Mouse (Mus musculus) liver, embryonic 14.5 days (tissue): ENCODE data around the gene Srd5a1. TPM values are rescaled to one million over a fixed set of nuclear protein-coding genes. Genes with fewer than 3 reads are reported as not detected.
"Not testable (repeated sequence)": the region's sequence is repeated elsewhere in the genome, so short reads cannot be mapped to it uniquely, and the experiment has no call there.

Source experiments
- ATAC-seq: fragments of 200-750 bp; cut with Nextera tagmentation; 2 replicates; pipeline ENCODE4 v1.8.0; 2017; ENCODE audit warnings: moderate number of reproducible peaks, mild to moderate bottlenecking, moderate library complexity; ENCODE audit not compliant: insufficient read depth
- DNase-seq, 3 experiments: peaks; one replicate each; pipeline ENCODE4 v3.0.0-alpha.2; 2012 to 2013; ENCODE audit warnings: low read depth in 3 of 3, low spot score in 3 of 3
- H3K27ac ChIP-seq: fragments of 300-500 bp; sonication (generic); 2 replicates; pipeline ENCODE4 v1.5.1; 2014; ENCODE audit warnings: moderate library complexity, mild to moderate bottlenecking, control low read depth, inconsistent platforms
- H3K27me3 ChIP-seq: fragments of 300-500 bp; sonication (generic); 2 replicates; pipeline ENCODE4 v1.6.1; 2014; ENCODE audit warnings: mild to moderate bottlenecking, low read length, moderate library complexity; ENCODE audit not compliant: control insufficient read depth, insufficient read depth
- H3K36me3 ChIP-seq: fragments of 300-500 bp; sonication (generic); replicated peaks from 2 replicates; pipeline ENCODE4 v1.6.1; 2014; ENCODE audit warnings: low read depth; ENCODE audit not compliant: control insufficient read depth, insufficient read depth
- H3K4me1 ChIP-seq, 2 experiments: fragments of 200-500 bp in 1 of 2; fragments of 300-500 bp in 1 of 2; sonication (generic) in 1 of 2; replicated peaks; 2 replicates each; pipeline ENCODE4 v1.6.1; 2012 to 2014; ENCODE audit warnings: antibody characterized with exemption in 1 of 2, inconsistent platforms in 1 of 2, low read length in 1 of 2; ENCODE audit not compliant: control insufficient read depth in 2 of 2, insufficient read depth in 2 of 2
- H3K4me2 ChIP-seq: fragments of 300-500 bp; sonication (generic); 2 replicates; pipeline ENCODE4 v1.6.1; 2014; ENCODE audit warnings: low read depth, mild to moderate bottlenecking, control low read depth, moderate library complexity
- H3K4me3 ChIP-seq, 2 experiments: fragments of 200-500 bp in 1 of 2; fragments of 300-500 bp in 1 of 2; sonication (generic) in 1 of 2; 2 replicates each; pipeline ENCODE4 v1.5.1; 2012 to 2014; ENCODE audit warnings: low read depth in 2 of 2, low read length in 2 of 2, mild to moderate bottlenecking in 2 of 2, control low read depth in 1 of 2, inconsistent platforms in 1 of 2, moderate library complexity in 1 of 2; ENCODE audit not compliant: insufficient read depth in 1 of 2
- H3K9ac ChIP-seq: fragments of 300-500 bp; sonication (generic); replicated peaks from 2 replicates; pipeline ENCODE4 v1.6.1; 2014; ENCODE audit warnings: mild to moderate bottlenecking, control low read depth, moderate library complexity
- H3K9me3 ChIP-seq: fragments of 300-500 bp; sonication (generic); 2 replicates; pipeline ENCODE4 v1.6.1; 2016; ENCODE audit warnings: low read length, mixed read lengths; ENCODE audit not compliant: control insufficient read depth
- CTCF ChIP-seq: IDR thresholded peaks from 2 replicates; pipeline ENCODE4 v1.5.1; 2016; ENCODE audit warnings: antibody characterized with exemption, low read depth, control low read depth
- EP300 ChIP-seq: IDR thresholded peaks from 2 replicates; pipeline ENCODE4 v1.6.1; 2016; ENCODE audit warnings: antibody characterized with exemption, low read depth
- WGBS: fragments of 180-500 bp; shearing (Covaris S2); extraction: QIAGEN DNeasy Blood & Tissue Kit; methylation state at CpG from one replicate; pipeline ENCODE4 v1.1.7; 2014; ENCODE audit not compliant: insufficient replicate concordance; 5-methylcytosine and 5-hydroxymethylcytosine counted together
- polyA plus RNA-seq, 2 experiments: library from polyadenylated mRNA; depleted of rRNA in 1 of 2; stranded (reverse) in 1 of 2; unstranded in 1 of 2; fragments of >200 nt; fragmentation: Nextera tagmentation in 1 of 2; extraction: Ambion mirVana in 1 of 2; gene quantifications; 2 replicates each; pipeline versions ENCODE4 v1.2.1 to v1.2.3; 2012 to 2014

Srd5a1 gene
- polyA plus RNA-seq, 2 experiments: 2.0 to 3.0 TPM

- H3K4me3 ChIP-seq: no peak overlapping the region
- 59% methylated on average over 9 of the region's 9 CpGs for WGBS
- no peak for ATAC-seq
- H3K9ac ChIP-seq: no peak overlapping the region
- no peak overlapping the region for H3K4me2 ChIP-seq
- no peaks in the 10 kb centered on the region for H3K9me3 ChIP-seq
- H3K36me3 ChIP-seq: no peaks in the 10 kb centered on the region
- H3K4me1 ChIP-seq: no peaks in the 10 kb centered on the region
- no peak for TF ChIP-seq CTCF
- TF ChIP-seq EP300: no peak
- H3K27me3 ChIP-seq: no peaks in the 10 kb centered on the region
- no peak overlapping the region for H3K27ac ChIP-seq
- DNase-seq: no peak
These were observed 42.0 kb downstream of the Srd5a1 start for GRCm38 (mm10) chr13:69569201-69569600.

- not testable (repeated sequence) for H3K4me3 ChIP-seq, DNase-seq
- 80% methylated on average over 4 of the region's 4 CpGs for WGBS
These were observed 45.8 kb downstream of the Srd5a1 start for GRCm38 (mm10) chr13:69565401-69565800.

GRCm38 (mm10) chr13:69564573-69564972 is 46.7 kb downstream of the Srd5a1 start:
- Histone ChIP-seq H3K27me3 (no peaks in the 10 kb centered on the region), H3K27ac (no peak overlapping the region), H3K36me3 (no peaks in the 10 kb centered on the region), H3K9me3 (no peaks in the 10 kb centered on the region), H3K4me2 (no peak overlapping the region), H3K9ac (no peak overlapping the region), H3K4me3 (no peak overlapping the region), H3K4me1 (no peaks in the 10 kb centered on the region)
- DNase-seq (no peak), ATAC-seq (no peak)
- TF ChIP-seq EP300: no peak
- no peak for TF ChIP-seq CTCF

More at GRCm38 (mm10) chr13:69565401-69565800, 45.8 kb downstream of the Srd5a1 start:
- H3K9ac ChIP-seq, H3K27ac ChIP-seq, H3K36me3 ChIP-seq, ATAC-seq, H3K4me1 ChIP-seq, H3K9me3 ChIP-seq, H3K4me2 ChIP-seq, H3K27me3 ChIP-seq: not testable (repeated sequence)

GRCm38 (mm10) chr13:69563905-69564304 is 47.3 kb downstream of the Srd5a1 start:
- no peak overlapping the region for H3K4me3 ChIP-seq
- DNase-seq (no peak), ATAC-seq (no peak)
- H3K4me1 ChIP-seq: no peaks in the 10 kb centered on the region
- H3K36me3 ChIP-seq: no peaks in the 10 kb centered on the region
- no peak overlapping the region for H3K9ac ChIP-seq
- no peak overlapping the region for H3K27ac ChIP-seq
- no peaks in the 10 kb centered on the region for H3K9me3 ChIP-seq
- TF ChIP-seq EP300 (no peak), CTCF (no peak)
- H3K4me2 ChIP-seq: no peak overlapping the region
- H3K27me3 ChIP-seq: no peaks in the 10 kb centered on the region
- 54% methylated on average over 3 of the region's 3 CpGs for WGBS

GRCm38 (mm10) chr13:69562654-69563574 is 48.3 kb downstream of the Srd5a1 start:
- WGBS: 61% methylated on average over 12 of the region's 12 CpGs
- Histone ChIP-seq H3K27me3 (no peaks in the 10 kb centered on the region), H3K27ac (no peak overlapping the region), H3K36me3 (no peaks in the 10 kb centered on the region), H3K4me3 (no peak overlapping the region), H3K4me1 (no peaks in the 10 kb centered on the region), H3K4me2 (no peak overlapping the region), H3K9ac (no peak overlapping the region), H3K9me3 (no peaks in the 10 kb centered on the region)
- no peak for TF ChIP-seq EP300
- no peak for TF ChIP-seq CTCF
- ATAC-seq: no peak
- DNase-seq: no peak
